Mouse (Mus musculus) kidney, embryonic 14.5 days (tissue): ENCODE measurements at regions not wholly inside any gene's neighbourhood (a gene's known extent, or its start where the extent isn't known, plus 50 kb on each side); places are given as distances from the start of the nearest gene placed in this dataset.
A peak's percentile ranks its signal among the peaks of the same experiment; 100 is the strongest.

Experiments
- ATAC-seq: fragments of 200-750 bp; cut with Nextera tagmentation; 2 replicates; pipeline ENCODE4 v1.8.0; 2017; ENCODE audit warnings: moderate number of reproducible peaks, mild to moderate bottlenecking, moderate TSS enrichment, moderate library complexity; ENCODE audit not compliant: low FRiP score, low TSS enrichment
- H3K27ac ChIP-seq: fragments of 300-500 bp; sonication (generic); 2 replicates; pipeline ENCODE4 v1.5.1; 2014; ENCODE audit warnings: low read depth, mild to moderate bottlenecking, low read length, moderate library complexity, mixed read lengths
- H3K27me3 ChIP-seq: fragments of 300-500 bp; sonication (generic); 2 replicates; pipeline ENCODE4 v1.6.1; 2014; ENCODE audit warnings: mild to moderate bottlenecking, low read length; ENCODE audit not compliant: control insufficient read depth, insufficient read depth
- H3K36me3 ChIP-seq: fragments of 300-500 bp; sonication (generic); 2 replicates; pipeline ENCODE4 v1.6.1; 2014; ENCODE audit warnings: low read length, mixed read lengths; ENCODE audit not compliant: control insufficient read depth, insufficient read depth
- H3K4me1 ChIP-seq: fragments of 300-500 bp; sonication (generic); 2 replicates; pipeline ENCODE4 v1.6.1; 2014; ENCODE audit warnings: low read length, mixed read lengths; ENCODE audit not compliant: control insufficient read depth, insufficient read depth
- H3K4me2 ChIP-seq: fragments of 300-500 bp; sonication (generic); replicated peaks from 2 replicates; pipeline ENCODE4 v1.6.1; 2014; ENCODE audit warnings: low read depth, mild to moderate bottlenecking, low read length
- H3K4me3 ChIP-seq: fragments of 300-500 bp; sonication (generic); 2 replicates; pipeline ENCODE4 v1.5.1; 2014; ENCODE audit warnings: mild to moderate bottlenecking, low read length
- H3K9ac ChIP-seq: fragments of 300-500 bp; sonication (generic); 2 replicates; pipeline ENCODE4 v1.6.1; 2014; ENCODE audit warnings: low read depth, mild to moderate bottlenecking, low read length, moderate library complexity
- H3K9me3 ChIP-seq: fragments of 300-500 bp; sonication (generic); 2 replicates; pipeline ENCODE4 v1.6.1; 2016; ENCODE audit warnings: low read length; ENCODE audit not compliant: control insufficient read depth
- WGBS: fragments of 180-500 bp; shearing (Covaris S2); extraction: QIAGEN DNeasy Blood & Tissue Kit; methylation state at CpG from one replicate; pipeline ENCODE4 v1.1.7; 2014; 5-methylcytosine and 5-hydroxymethylcytosine counted together

DNA sequence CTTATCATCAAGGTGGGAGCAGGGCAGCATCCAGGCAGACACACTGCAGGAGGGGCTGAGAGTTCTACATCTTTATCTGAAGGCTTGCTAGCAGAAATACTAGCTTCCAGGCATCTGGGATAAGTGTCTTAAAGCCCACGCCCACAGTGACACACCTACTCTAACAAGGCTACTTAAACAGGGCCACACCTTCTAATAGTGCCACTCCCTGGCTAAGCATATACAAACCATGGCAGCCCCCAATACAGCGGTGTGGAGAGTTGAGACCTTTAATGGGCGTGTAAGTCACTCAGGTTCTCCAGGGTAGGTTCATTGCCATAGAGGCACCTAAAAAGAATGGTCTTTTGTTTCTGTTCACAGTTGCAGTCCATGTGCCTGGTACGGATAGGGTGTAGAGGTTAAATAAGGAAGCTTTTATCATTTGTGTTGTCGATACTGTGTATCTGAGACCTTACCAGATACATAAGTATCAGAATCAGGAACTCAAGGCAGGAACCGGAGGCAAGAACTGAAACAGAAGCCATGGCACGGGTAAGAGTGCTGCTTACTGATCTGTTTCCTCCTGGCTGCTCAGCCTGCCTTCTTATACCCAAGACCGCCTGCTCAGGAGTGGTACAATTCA, 69.0 kb upstream of the Atrnl1 start:
- no peaks in the 10 kb centered on the region for H3K27me3 ChIP-seq
- H3K4me1 ChIP-seq = no peaks in the 10 kb centered on the region
- H3K36me3 ChIP-seq = no peaks in the 10 kb centered on the region
- ATAC-seq = no peak
- no peak overlapping the region for H3K27ac ChIP-seq
- no peaks in the 10 kb centered on the region for H3K9me3 ChIP-seq
- WGBS = 89% methylated on average over 8 of the region's 8 CpGs
- H3K9ac ChIP-seq = no peak overlapping the region
- H3K4me2 ChIP-seq = no peak overlapping the region
- H3K4me3 ChIP-seq = no peak overlapping the region

DNA sequence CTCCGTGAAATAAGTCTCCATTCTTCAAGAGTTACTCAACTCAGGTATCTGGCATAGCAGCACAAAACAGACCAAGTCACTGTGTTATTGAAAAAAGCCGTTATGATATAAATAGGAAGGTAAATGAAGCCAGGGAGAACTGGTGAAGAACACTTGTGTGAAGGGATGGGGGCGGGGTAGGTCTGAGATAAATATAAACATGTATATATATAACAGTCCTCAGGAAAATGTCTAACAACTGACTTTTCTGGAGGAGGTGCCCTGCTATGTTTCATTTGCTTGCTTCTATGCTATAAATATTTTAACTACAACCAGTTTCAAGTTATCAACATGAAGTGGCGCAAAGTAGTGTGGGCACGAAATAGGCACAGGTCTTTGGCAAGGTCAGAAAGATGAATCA, 68.3 kb upstream of the Atrnl1 start:
- no peak overlapping the region for H3K4me3 ChIP-seq
- H3K4me2 ChIP-seq = no peak overlapping the region
- H3K27me3 ChIP-seq = no peaks in the 10 kb centered on the region
- no peak overlapping the region for H3K9ac ChIP-seq
- H3K4me1 ChIP-seq = no peaks in the 10 kb centered on the region
- no peak for ATAC-seq
- 94% methylated on average over 5 of the region's 5 CpGs for WGBS
- H3K27ac ChIP-seq = no peak overlapping the region
- H3K9me3 ChIP-seq = no peaks in the 10 kb centered on the region
- no peaks in the 10 kb centered on the region for H3K36me3 ChIP-seq

DNA sequence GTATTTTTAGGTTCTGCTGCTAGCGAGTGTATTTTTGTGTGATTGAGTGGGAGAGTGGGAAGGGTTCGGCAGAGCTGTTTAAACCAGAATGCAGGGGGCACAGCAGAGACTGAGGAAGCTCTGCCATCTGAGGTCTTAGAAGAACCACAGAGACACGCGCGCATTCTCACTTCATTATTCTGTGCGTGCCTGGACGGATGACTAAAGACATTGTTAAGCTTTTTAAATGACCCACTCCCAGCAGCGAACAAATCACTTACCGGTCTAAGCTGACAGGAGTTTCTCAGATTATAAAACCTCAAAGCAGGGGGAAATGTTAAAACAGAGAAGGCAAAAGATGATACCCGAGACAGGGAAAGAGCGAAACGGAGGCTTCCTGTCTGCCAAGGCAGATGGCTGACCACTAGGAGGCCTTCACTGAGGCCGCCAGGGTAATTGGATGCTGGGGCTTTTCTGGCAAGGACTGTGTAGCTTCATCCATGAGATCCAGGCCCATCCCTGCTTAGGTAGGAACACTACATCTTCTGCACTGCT, 67.1 kb upstream of the Atrnl1 start:
- H3K27ac ChIP-seq = no peak overlapping the region
- H3K9me3 ChIP-seq = no peaks in the 10 kb centered on the region
- 28% methylated on average over 13 of the region's 13 CpGs for WGBS
- H3K36me3 ChIP-seq = no peaks in the 10 kb centered on the region
- H3K4me2 ChIP-seq = peak overlapping the region; percentile 6
- no peak for ATAC-seq
- no peak overlapping the region for H3K9ac ChIP-seq
- H3K4me1 ChIP-seq = peaks cover 4% of the 10 kb centered on the region; the same call in 1 of the 2 replicates
- H3K27me3 ChIP-seq = no peaks in the 10 kb centered on the region
- H3K4me3 ChIP-seq = 0 out of 2 replicates have a peak overlapping the region, but pooled peaks have one; percentile 0

DNA sequence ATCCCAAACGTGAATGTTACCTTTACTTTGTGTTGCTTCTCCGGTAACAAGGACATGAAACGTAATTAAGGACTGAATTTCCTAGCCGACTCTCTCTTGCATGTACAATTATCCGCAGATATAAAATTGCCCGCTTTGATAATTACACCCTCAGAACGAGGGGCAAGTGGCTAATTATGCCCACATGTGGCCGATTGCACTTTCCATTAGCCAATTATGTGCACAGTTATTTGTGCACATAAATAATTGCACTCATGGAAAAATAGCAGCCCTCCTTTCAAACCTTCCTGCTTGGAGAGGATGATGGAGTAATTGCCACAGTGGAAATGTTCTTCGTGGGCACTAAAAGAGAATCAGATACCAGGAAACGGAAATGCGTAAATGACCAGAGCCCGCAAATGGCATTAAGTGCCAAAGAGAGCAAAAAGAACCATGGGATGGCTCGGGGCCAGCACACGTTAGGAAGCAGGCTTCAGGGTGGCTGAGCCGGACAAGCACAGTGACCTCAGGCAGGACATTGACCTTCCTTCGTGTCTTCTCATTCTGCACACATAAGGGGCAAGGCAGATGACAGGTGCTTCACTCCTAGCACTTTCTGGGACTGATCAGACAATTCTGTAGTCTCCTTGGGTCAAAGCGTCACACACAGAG, 66.5 kb upstream of the Atrnl1 start:
- Histone ChIP-seq H3K9ac (no peak overlapping the region), H3K9me3 (no peaks in the 10 kb centered on the region), H3K27ac (no peak overlapping the region), H3K4me1 (peaks cover 6% of the 10 kb centered on the region; the same call in 1 of the 2 replicates), H3K4me2 (no peak overlapping the region), H3K4me3 (no peak overlapping the region), H3K36me3 (no peaks in the 10 kb centered on the region), H3K27me3 (no peaks in the 10 kb centered on the region)
- WGBS = 76% methylated on average over 17 of the region's 17 CpGs
- ATAC-seq = no peak

DNA sequence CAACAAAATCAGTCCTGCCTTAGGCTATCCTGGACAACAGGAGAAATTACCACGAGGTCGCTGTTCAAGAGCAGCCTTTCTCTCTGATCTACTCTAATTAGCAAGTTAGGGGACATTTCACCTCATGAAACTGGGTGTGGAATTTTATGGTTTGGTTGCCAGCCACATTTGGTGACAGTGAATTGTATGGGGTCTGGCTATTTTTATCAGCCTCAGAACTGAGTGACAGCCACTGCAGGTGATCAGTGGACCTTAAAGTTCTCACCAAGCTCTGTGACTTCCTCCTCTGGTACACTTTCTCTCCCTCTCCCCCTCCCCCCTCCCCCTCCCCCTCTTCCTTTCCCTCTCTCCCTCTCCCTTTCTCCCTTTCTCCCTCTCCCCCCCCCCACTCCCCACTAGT, 65.8 kb upstream of the Atrnl1 start:
- 49% methylated on average over 2 of the region's 2 CpGs for WGBS
- Histone ChIP-seq H3K36me3 (no peaks in the 10 kb centered on the region), H3K4me2 (no peak overlapping the region), H3K4me1 (peaks cover 6% of the 10 kb centered on the region; the same call in 1 of the 2 replicates), H3K27ac (no peak overlapping the region), H3K9me3 (no peaks in the 10 kb centered on the region), H3K27me3 (no peaks in the 10 kb centered on the region), H3K9ac (no peak overlapping the region), H3K4me3 (no peak overlapping the region)
- no peak for ATAC-seq

DNA sequence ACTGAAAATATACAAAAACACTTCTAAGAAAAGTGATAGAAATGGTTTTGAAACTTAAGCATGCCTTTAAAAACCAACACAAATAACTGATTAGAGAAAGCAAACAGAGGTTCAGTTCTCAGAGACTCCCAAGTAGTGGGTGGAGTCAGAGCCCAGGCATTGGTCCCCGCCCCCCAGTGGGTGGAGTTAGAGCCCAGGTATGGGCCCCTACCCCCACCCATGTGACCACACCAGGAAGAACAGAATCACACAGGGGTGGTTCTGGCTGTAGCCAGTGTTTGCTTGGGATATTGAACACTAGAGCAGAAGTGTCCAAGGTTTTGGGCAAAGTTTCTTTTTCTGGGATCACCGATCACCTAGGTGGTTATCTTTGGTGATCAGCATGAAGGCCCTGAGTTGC, 64.8 kb upstream of the Atrnl1 start:
- no peaks in the 10 kb centered on the region for H3K36me3 ChIP-seq
- no peak overlapping the region for H3K4me3 ChIP-seq
- H3K4me1 ChIP-seq = peaks cover 6% of the 10 kb centered on the region; the same call in 1 of the 2 replicates
- no peak overlapping the region for H3K9ac ChIP-seq
- WGBS = 74% methylated on average over 2 of the region's 2 CpGs
- H3K4me2 ChIP-seq = no peak overlapping the region
- no peaks in the 10 kb centered on the region for H3K9me3 ChIP-seq
- no peak for ATAC-seq
- no peak overlapping the region for H3K27ac ChIP-seq
- no peaks in the 10 kb centered on the region for H3K27me3 ChIP-seq

DNA sequence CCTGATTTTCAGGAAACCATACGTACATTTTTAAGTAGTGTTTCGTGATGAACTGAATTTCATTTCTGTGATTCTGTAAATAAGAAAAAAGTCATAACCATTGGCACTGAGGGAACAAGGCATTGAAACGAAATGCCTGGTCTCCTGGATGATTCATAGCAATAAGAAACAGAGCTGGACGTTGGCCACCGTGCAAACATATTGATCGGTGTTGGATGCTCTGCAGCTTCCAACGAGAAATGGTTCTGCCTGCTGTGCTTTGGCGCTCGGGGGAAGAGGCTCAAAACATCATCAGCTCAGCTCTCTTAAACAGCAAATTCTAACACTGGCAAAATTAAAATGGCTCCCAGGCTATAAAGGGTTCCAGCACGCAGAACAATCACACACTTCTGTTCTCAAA, 64.3 kb upstream of the Atrnl1 start:
- no peak overlapping the region for H3K27ac ChIP-seq

DNA sequence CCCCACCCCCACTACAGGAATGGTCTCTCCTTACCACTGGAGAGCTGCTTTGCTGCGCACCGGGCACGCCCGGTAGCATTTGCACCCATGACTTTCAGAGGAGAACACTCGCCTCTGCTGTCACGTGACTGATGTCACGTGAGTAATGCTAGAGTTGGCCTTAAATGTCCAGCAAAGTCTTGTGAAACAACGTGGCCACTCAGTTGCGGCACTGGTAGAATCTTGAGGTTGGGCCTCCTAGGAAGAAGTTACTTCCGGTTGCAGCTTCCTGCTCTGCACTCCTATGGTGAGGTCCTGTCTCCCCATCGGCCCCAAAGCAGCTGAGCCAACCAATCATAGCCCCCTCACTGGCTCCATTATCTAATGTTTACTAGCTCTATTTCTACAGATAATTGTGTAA, 62.7 kb upstream of the Atrnl1 start:
- Histone ChIP-seq H3K27me3 (no peaks in the 10 kb centered on the region), H3K4me3 (no peak overlapping the region), H3K4me2 (no peak overlapping the region), H3K27ac (no peak overlapping the region), H3K4me1 (peaks cover 6% of the 10 kb centered on the region; the same call in 1 of the 2 replicates), H3K9ac (no peak overlapping the region), H3K36me3 (no peaks in the 10 kb centered on the region), H3K9me3 (no peaks in the 10 kb centered on the region)
- WGBS = 91% methylated on average over 11 of the region's 11 CpGs
- no peak for ATAC-seq

More for the DNA sequence above, 64.3 kb upstream of the Atrnl1 start:
- Histone ChIP-seq H3K4me2 (no peak overlapping the region), H3K4me3 (no peak overlapping the region), H3K4me1 (peaks cover 6% of the 10 kb centered on the region; the same call in 1 of the 2 replicates), H3K36me3 (no peaks in the 10 kb centered on the region), H3K27me3 (no peaks in the 10 kb centered on the region), H3K9me3 (no peaks in the 10 kb centered on the region), H3K9ac (no peak overlapping the region)
- ATAC-seq = no peak
- WGBS = 91% methylated on average over 10 of the region's 10 CpGs

DNA sequence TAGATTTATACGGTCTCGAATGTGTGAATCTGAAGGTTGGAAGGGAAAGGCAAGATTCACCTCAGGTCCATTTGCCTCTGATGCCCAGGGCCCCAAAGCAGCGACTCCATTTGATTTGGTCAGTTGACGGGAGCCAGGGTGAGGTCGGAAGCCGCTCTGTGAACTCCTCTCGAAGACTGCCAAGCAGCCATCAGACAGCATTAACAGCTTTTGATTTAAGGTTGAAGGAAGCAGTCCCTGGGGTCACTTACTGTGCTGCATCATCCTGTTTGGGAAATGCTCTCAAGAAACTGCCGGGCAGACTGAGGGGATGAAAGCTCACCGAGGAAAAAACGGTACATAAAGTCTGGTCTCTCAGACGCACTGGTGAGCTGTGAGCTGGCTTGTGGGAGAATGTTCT, 62.2 kb upstream of the Atrnl1 start:
- 30% methylated on average over 11 of the region's 11 CpGs for WGBS
- Histone ChIP-seq H3K4me3 (no peak overlapping the region), H3K4me1 (peaks cover 6% of the 10 kb centered on the region; the same call in 1 of the 2 replicates), H3K9me3 (no peaks in the 10 kb centered on the region), H3K36me3 (no peaks in the 10 kb centered on the region), H3K4me2 (no peak overlapping the region), H3K9ac (no peak overlapping the region), H3K27ac (no peak overlapping the region), H3K27me3 (no peaks in the 10 kb centered on the region)
- no peak for ATAC-seq
